Mouse (Mus musculus) right cerebral cortex, postnatal 14 days (tissue): ENCODE data around the gene Fnbp1l.

Source experiments
- DNase-seq: peaks from one replicate; pipeline ENCODE4 v3.0.0; 2022

Fnbp1l gene

GRCm38 (mm10) chr3:122603229-122603628 is 16.3 kb downstream of the Fnbp1l start:
- DNase-seq = no peak

GRCm38 (mm10) chr3:122602370-122602769 is 17.1 kb downstream of the Fnbp1l start:
- DNase-seq = no peak

GRCm38 (mm10) chr3:122599291-122599690 is 20.2 kb downstream of the Fnbp1l start:
- DNase-seq = no peak

GRCm38 (mm10) chr3:122590804-122591203 is 28.7 kb downstream of the Fnbp1l start:
- no peak for DNase-seq

GRCm38 (mm10) chr3:122590346-122590745 is 29.2 kb downstream of the Fnbp1l start:
- no peak for DNase-seq

- no peak for DNase-seq
Observed at GRCm38 (mm10) chr3:122586918-122587641, 32.4 kb downstream of the Fnbp1l start.

GRCm38 (mm10) chr3:122577360-122577759 is 42.2 kb downstream of the Fnbp1l start:
- DNase-seq = no peak

- no peak for DNase-seq
Observed at GRCm38 (mm10) chr3:122574921-122575320, 44.6 kb downstream of the Fnbp1l start.

- DNase-seq = peak; percentile 56
Observed at GRCm38 (mm10) chr3:122573426-122574286, 45.9 kb downstream of the Fnbp1l start.

GRCm38 (mm10) chr3:122566549-122566948 is 53.0 kb downstream of the Fnbp1l start:
- DNase-seq = no peak

GRCm38 (mm10) chr3:122566112-122566511 is 53.4 kb downstream of the Fnbp1l start:
- no peak for DNase-seq

- no peak for DNase-seq
Observed at GRCm38 (mm10) chr3:122565285-122565684, 54.2 kb downstream of the Fnbp1l start.

GRCm38 (mm10) chr3:122557766-122558165 is 61.7 kb downstream of the Fnbp1l start:
- DNase-seq = no peak

- DNase-seq = no peak
Observed at GRCm38 (mm10) chr3:122551174-122551573, 68.3 kb downstream of the Fnbp1l start.

- no peak for DNase-seq
Observed at GRCm38 (mm10) chr3:122547469-122547868, 72.0 kb downstream of the Fnbp1l start.

GRCm38 (mm10) chr3:122545346-122545745 is 74.2 kb downstream of the Fnbp1l start:
- no peak for DNase-seq

GRCm38 (mm10) chr3:122540918-122541317 is 78.6 kb downstream of the Fnbp1l start:
- no peak for DNase-seq

GRCm38 (mm10) chr3:122539961-122540690 is 79.4 kb downstream of the Fnbp1l start:
- DNase-seq = no peak

GRCm38 (mm10) chr3:122538851-122539250 is 80.7 kb downstream of the Fnbp1l start:
- DNase-seq = no peak

GRCm38 (mm10) chr3:122535938-122536703 is 83.4 kb downstream of the Fnbp1l start:
- DNase-seq = no peak

GRCm38 (mm10) chr3:122528477-122528876 is 91.0 kb downstream of the Fnbp1l start:
- no peak for DNase-seq

- no peak for DNase-seq
Observed at GRCm38 (mm10) chr3:122521294-122521693, 98.2 kb downstream of the Fnbp1l start.

GRCm38 (mm10) chr3:122520875-122521274 is 98.6 kb downstream of the Fnbp1l start:
- DNase-seq = no peak
